Mouse (Mus musculus) hindbrain, embryonic 13.5 days (tissue): ENCODE results near the gene Syne3. TPM values are rescaled to one million over a fixed set of nuclear protein-coding genes. Genes with fewer than 3 reads are reported as not detected.

Experiments used
- ATAC-seq: fragments of 200-750 bp; cut with Nextera tagmentation; 2 replicates; pipeline ENCODE4 v1.8.0; 2017; ENCODE audit warnings: moderate TSS enrichment; ENCODE audit not compliant: low FRiP score
- H3K27ac ChIP-seq: fragments of 300-500 bp; sonication (generic); 2 replicates; pipeline ENCODE4 v1.5.1; 2015; ENCODE audit warnings: inconsistent platforms, mild to moderate bottlenecking, moderate library complexity
- H3K27me3 ChIP-seq: fragments of 300-500 bp; sonication (generic); 2 replicates; pipeline ENCODE4 v1.6.1; 2015; ENCODE audit warnings: mild to moderate bottlenecking, inconsistent platforms
- H3K36me3 ChIP-seq: fragments of 300-500 bp; sonication (generic); 2 replicates; pipeline ENCODE4 v1.6.1; 2015; ENCODE audit warnings: mild to moderate bottlenecking, inconsistent platforms
- H3K4me1 ChIP-seq: fragments of 300-500 bp; sonication (generic); replicated peaks from 2 replicates; pipeline ENCODE4 v1.6.1; 2015; ENCODE audit warnings: inconsistent platforms
- H3K4me2 ChIP-seq: fragments of 300-500 bp; sonication (generic); 2 replicates; pipeline ENCODE4 v1.6.1; 2015; ENCODE audit warnings: inconsistent platforms, mild to moderate bottlenecking, moderate library complexity
- H3K4me3 ChIP-seq: fragments of 300-500 bp; sonication (generic); 2 replicates; pipeline ENCODE4 v1.5.1; 2015; ENCODE audit warnings: mild to moderate bottlenecking, inconsistent platforms
- H3K9ac ChIP-seq: fragments of 300-500 bp; sonication (generic); 2 replicates; pipeline ENCODE4 v1.6.1; 2015; ENCODE audit warnings: mild to moderate bottlenecking, inconsistent platforms
- H3K9me3 ChIP-seq: fragments of 300-500 bp; sonication (generic); 2 replicates; pipeline ENCODE4 v1.6.1; 2016; ENCODE audit warnings: inconsistent platforms
- WGBS: fragments of 180-500 bp; shearing (Covaris S2); methylation state at CpG from one replicate; pipeline ENCODE4 v1.1.7; 2015; 5-methylcytosine and 5-hydroxymethylcytosine counted together
- microRNA-seq: library from miRNA; unstranded; fragments of <30 nt; microRNA quantifications from one replicate; pipeline ENCODE4, GENCODE M21; 2016
- polyA plus RNA-seq: library from polyadenylated mRNA; unstranded; fragments of >200 nt; fragmentation: Nextera tagmentation; extraction: Ambion mirVana; gene quantifications from 2 replicates; pipeline ENCODE4 v1.2.1, GENCODE M21; 2015

Gene Syne3
- polyA plus RNA-seq, 1 experiment from 2014 or later = 0.31 TPM

DNA sequence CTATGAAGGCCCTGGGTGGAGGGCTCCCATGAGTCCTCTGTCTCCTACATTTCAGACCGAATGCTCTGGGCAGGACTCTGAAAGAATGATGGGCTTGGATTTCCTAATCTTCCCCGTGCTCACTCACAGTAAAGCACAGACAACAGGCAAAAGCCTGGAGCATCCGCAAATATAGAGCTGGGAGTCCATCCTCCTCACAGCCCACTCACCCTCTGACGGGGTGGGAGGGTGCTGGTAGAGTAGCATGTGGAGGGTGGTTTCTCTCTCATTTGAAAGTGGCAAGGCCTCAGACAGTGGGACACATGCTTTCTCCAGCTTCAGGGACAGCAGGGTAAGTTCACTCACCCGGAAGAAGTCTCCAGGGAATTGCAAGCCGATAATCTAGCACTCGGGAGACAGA, 123.5 kb downstream of the Syne3 start:
- H3K9ac ChIP-seq = no peak overlapping the region
- H3K9me3 ChIP-seq = no peaks in the 10 kb centered on the region
- ATAC-seq = no peak
- H3K27ac ChIP-seq = no peak overlapping the region
- no peaks in the 10 kb centered on the region for H3K4me1 ChIP-seq
- no peak overlapping the region for H3K4me2 ChIP-seq
- H3K36me3 ChIP-seq = no peaks in the 10 kb centered on the region
- no peaks in the 10 kb centered on the region for H3K27me3 ChIP-seq
- no peak overlapping the region for H3K4me3 ChIP-seq
- WGBS = 81% methylated on average over 7 of the region's 7 CpGs

DNA sequence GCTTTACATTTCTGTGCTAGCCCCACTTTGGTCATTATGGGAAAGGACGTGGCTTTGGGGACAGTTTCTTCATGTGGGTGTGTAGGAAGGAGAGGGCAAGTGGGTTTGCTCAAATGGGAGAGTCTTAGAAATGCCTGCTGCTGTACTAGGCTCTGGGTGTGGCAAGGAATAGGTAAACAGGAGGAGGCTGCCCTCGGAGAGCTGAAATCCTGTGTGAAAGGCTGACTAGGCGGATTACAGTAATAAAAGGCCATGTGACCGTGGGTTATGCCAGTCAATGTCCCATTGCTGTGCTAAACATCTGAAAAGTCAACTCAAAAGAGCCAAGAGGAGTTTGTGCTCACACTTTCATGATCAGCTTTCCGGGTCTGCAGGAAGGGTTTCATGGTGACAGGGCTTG, 127.1 kb downstream of the Syne3 start:
- H3K27ac ChIP-seq = no peak overlapping the region
- H3K27me3 ChIP-seq = 0 out of 2 replicates have a peak, but pooled peaks cover 2% of the 10 kb centered on the region
- H3K4me2 ChIP-seq = no peak overlapping the region
- no peak overlapping the region for H3K4me3 ChIP-seq
- peaks cover 10% of the 10 kb centered on the region; the same call in 1 of the 2 replicates for H3K4me1 ChIP-seq
- 73% methylated on average over 5 of the region's 5 CpGs for WGBS
- H3K36me3 ChIP-seq = no peaks in the 10 kb centered on the region
- no peak for ATAC-seq
- H3K9ac ChIP-seq = no peak overlapping the region
- 0 out of 2 replicates have a peak, but pooled peaks cover 5% of the 10 kb centered on the region for H3K9me3 ChIP-seq

DNA sequence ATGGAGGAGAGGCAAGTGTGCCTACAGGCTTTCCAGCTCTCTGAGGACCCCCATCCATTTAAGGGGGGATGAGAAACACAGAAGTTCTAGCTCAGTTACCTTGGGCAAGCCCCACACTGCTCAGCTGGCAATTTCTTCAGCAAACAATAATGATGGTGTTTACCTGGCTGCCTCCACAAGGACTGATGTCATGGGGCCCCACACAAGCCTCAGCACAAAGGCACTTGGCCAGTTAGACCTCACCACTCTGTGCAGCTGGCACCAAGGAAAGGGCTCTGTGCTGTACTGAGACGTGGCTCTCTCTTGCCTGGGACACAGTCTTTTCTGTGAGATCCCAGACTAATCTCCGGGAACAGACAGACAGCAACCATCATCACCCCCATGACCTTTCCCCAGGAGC, 127.5 kb downstream of the Syne3 start:
- 0 out of 2 replicates have a peak, but pooled peaks cover 5% of the 10 kb centered on the region for H3K9me3 ChIP-seq
- H3K9ac ChIP-seq = no peak overlapping the region
- 54% methylated on average over 2 of the region's 2 CpGs for WGBS
- H3K27me3 ChIP-seq = 0 out of 2 replicates have a peak, but pooled peaks cover 2% of the 10 kb centered on the region
- H3K4me2 ChIP-seq = no peak overlapping the region
- no peaks in the 10 kb centered on the region for H3K36me3 ChIP-seq
- ATAC-seq = no peak
- peaks cover 10% of the 10 kb centered on the region; the same call in 1 of the 2 replicates for H3K4me1 ChIP-seq
- no peak overlapping the region for H3K4me3 ChIP-seq
- no peak overlapping the region for H3K27ac ChIP-seq

DNA sequence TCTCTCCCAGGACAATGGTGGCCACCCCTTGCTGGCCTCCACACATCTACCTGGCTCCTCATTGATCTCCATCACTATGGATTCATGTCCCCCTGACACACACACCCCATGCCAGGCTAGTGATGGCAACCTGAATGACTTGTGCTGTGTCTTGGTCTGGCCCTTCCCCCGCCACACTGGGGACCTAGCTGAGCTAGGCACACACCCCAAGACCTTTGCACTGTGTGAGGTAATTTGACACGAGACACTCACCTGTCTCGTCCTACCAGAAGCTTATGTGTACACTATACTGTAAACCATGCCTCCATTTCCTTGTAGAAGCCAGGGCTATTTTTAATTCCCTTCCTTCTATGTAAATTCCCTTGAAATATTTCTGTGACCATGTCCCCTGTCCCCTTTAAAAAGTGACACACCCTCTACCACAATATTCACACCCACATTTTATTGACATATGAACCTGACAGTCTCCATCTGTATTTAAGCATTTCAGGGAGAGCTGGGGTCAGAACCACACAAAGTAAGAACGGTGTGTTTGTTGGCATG, 128.0 kb downstream of the Syne3 start:
- WGBS = 86% methylated on average over 4 of the region's 4 CpGs

DNA sequence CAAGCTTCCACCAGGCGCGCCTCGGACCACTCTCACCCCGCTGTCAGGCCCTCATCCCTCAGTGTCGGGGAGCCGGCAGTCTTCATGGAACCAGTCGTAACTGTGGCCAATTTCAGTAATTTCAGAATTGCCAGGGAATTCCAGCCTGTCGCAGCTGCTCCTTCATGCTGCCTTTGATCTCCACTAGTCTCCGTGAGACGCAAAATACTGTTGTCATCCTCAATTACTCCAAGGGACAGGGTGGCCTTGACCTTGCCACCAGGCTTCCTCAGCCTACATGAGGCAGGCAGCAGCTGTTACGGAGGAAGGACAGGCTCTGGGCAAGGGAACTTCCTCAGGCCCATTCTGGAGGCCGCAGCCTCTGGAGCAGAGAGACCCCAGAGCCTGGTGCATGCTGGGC, 129.2 kb downstream of the Syne3 start:
- H3K4me2 ChIP-seq = no peak overlapping the region
- ATAC-seq = no peak
- H3K9me3 ChIP-seq = 0 out of 2 replicates have a peak, but pooled peaks cover 5% of the 10 kb centered on the region
- no peak overlapping the region for H3K9ac ChIP-seq
- peaks cover 10% of the 10 kb centered on the region; the same call in 1 of the 2 replicates for H3K4me1 ChIP-seq
- H3K27ac ChIP-seq = no peak overlapping the region
- no peak overlapping the region for H3K4me3 ChIP-seq
- no peaks in the 10 kb centered on the region for H3K36me3 ChIP-seq
- H3K27me3 ChIP-seq = 0 out of 2 replicates have a peak, but pooled peaks cover 2% of the 10 kb centered on the region
- WGBS = 74% methylated on average over 12 of the region's 12 CpGs

More for the DNA sequence above, 128.0 kb downstream of the Syne3 start:
- ATAC-seq = no peak
- H3K36me3 ChIP-seq = no peaks in the 10 kb centered on the region
- no peak overlapping the region for H3K4me2 ChIP-seq
- H3K4me1 ChIP-seq = peaks cover 10% of the 10 kb centered on the region; the same call in 1 of the 2 replicates
- 0 out of 2 replicates have a peak, but pooled peaks cover 5% of the 10 kb centered on the region for H3K9me3 ChIP-seq
- no peak overlapping the region for H3K4me3 ChIP-seq
- H3K9ac ChIP-seq = no peak overlapping the region
- 0 out of 2 replicates have a peak, but pooled peaks cover 2% of the 10 kb centered on the region for H3K27me3 ChIP-seq
- H3K27ac ChIP-seq = no peak overlapping the region

Small RNA genes within 50 kb of the gene (microRNA-seq; reads per million reads assigned to microRNA genes)
- gene Mir3069 = 3.5 reads per million, percentile 10 among the genes with 10 or more reads in this experiment

Other genes starting within 250 kb of the Syne3 start
- 1.2 and 2.1 TPM in 2 replicates for gene Clmn, start 144.7 kb downstream of the Syne3 start, polyA plus RNA-seq
- gene Glrx5, start 22.9 kb upstream of the Syne3 start, polyA plus RNA-seq = 156 and 158 TPM in 2 replicates
- not detected in 2 replicates for gene Tcl1b2, start 136.2 kb upstream of the Syne3 start, polyA plus RNA-seq
- gene Tcl1b1, start 149.9 kb upstream of the Syne3 start, polyA plus RNA-seq = not detected in 2 replicates
- not detected in 2 replicates for gene Tcl1b5, start 166.5 kb upstream of the Syne3 start, polyA plus RNA-seq
- not detected in 2 replicates for gene Tcl1b3, start 181.2 kb upstream of the Syne3 start, polyA plus RNA-seq
- gene Tcl1b4, start 192.1 kb upstream of the Syne3 start, polyA plus RNA-seq = not detected in 2 replicates
- not detected in 2 replicates for gene Tcl1, start 213.0 kb upstream of the Syne3 start, polyA plus RNA-seq